Mouse (Mus musculus): Measurements from ENCODE around the gene Kremen1. TPM values are rescaled to one million over a fixed set of nuclear protein-coding genes. Genes with fewer than 3 reads are reported as not detected.

Kremen1 gene
- total RNA-seq, 2 experiments from 2014 or later = 73.4 to 80.7 TPM

GRCm38 (mm10) chr11:5242158-5242557 lies 19.2 kb downstream of the Kremen1 start:
- DNase-seq = no peak
- intact Hi-C loops (cut with DNase I) = no loop called here

GRCm38 (mm10) chr11:5239706-5240690 lies 21.4 kb downstream of the Kremen1 start:
- intact Hi-C loops (cut with DNase I) = no loop called here
- DNase-seq = no peak

DNA sequence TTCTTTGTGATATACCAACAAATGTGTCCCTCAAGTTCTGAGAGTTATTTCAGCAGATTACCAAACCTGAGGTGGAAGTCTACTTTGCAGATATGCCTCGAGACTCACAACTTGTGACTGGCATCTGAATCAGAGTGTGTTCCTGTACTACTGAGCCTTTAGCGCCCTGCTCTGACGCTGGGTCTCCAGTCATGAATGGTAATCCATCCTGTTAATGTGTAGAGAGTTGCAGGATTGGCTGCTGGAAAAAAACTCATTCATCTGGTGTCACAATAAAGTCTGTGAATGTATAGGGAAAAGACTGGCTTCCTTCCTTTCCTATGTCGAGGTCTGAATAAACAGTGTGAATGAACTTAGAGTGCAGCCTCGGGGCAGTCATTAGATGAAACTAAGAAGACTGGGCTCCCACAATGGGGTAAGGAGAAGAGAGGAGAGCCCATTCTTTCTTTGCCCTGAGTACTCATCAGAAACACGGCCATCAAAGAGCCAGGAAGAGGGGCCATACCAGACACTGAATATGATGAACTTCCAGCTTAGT lies 41.4 kb downstream of the Kremen1 start:
- no peak for DNase-seq
- intact Hi-C loops (cut with DNase I) = no loop called here

DNA sequence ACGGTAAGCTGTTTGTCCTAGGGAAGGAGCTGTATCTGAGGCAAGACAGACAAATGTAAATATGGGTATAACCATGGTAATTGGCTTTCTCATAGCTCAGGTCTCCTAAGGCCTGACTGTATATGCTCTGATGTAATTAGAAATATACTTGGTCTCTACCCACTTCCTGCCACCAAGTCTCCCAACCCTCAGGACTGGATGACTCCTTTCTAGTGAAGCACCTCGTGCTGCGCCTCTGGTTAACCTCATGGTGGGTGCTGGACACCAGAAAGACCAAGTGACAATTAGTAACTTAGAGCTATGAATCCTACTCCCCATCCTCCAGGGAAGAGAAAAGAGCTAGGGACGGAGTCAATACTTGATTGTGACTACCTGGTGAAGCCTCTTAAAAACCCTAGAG lies 42.0 kb downstream of the Kremen1 start:
- DNase-seq = no peak
- intact Hi-C loops (cut with DNase I) = no loop called here

GRCm38 (mm10) chr11:5215401-5216187 lies 45.8 kb downstream of the Kremen1 start:
- DNase-seq = no peak
- intact Hi-C loops (cut with DNase I) = no loop called here

DNA sequence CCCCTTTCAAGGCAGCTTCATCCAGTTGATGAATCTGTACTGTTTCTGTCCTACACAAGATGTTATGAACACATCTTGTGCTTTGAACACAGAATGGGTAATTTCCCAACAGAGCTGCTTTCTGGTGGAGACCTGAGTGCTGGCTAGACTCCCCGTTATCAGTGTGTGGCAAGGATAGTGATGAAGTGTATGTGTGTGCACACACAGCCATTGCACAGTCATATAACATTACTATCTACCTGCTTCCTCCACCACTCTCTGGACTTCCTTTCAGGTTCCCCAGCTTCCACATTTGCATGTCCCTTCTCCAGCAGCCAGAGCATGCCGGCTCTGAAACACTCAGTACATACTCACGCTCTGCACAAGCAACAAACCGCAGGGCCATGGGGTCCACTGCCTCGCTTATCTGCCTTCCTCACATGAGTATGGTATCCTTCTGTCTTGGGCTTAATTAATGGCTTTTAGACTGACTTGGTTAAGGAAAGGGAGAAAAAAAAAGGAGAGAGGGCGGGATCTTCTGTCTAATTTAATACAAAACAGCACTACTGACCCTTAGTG lies 46.8 kb downstream of the Kremen1 start:
- intact Hi-C loops (cut with DNase I) = no loop called here

GRCm38 (mm10) chr11:5203054-5203453 lies 58.3 kb downstream of the Kremen1 start:
- no peak for DNase-seq
- intact Hi-C loops (cut with DNase I) = no loop called here

More for the DNA sequence above, 46.8 kb downstream of the Kremen1 start:
- DNase-seq = no peak

GRCm38 (mm10) chr11:5201799-5202680 lies 59.3 kb downstream of the Kremen1 start:
- intact Hi-C loops (cut with DNase I) = no loop called here
- DNase-seq = no peak

- intact Hi-C loops (cut with DNase I) = no loop called here
- DNase-seq = no peak
Measured at GRCm38 (mm10) chr11:5199879-5200278, 61.5 kb downstream of the Kremen1 start.

GRCm38 (mm10) chr11:5197068-5197467 lies 64.3 kb downstream of the Kremen1 start:
- intact Hi-C loops (cut with DNase I) = no loop called here
- DNase-seq = no peak

DNA sequence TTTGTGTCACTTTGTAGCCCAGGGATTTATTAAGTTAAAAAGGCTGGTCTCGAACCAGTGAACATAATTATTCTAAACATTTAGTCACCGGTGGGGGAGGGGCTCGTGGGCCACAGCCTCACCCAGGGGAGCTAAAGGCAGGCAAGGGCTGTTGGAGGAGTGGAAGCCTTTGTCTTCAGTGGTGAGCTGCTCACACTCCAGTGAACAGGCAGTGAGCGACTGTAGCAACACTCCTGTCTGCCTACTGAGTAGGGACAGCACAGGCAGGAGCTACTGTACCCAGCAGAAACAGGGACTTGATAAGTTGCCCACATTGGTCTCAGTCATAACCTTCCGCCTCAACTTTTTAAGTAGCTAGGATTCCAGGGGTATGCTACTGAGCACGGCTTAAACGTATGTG lies 64.8 kb downstream of the Kremen1 start:
- intact Hi-C loops (cut with DNase I) = no loop called here
- DNase-seq = no peak

GRCm38 (mm10) chr11:5193576-5193881 lies 67.8 kb downstream of the Kremen1 start:
- intact Hi-C loops (cut with DNase I) = no loop called here

GRCm38 (mm10) chr11:5192840-5193575 lies 68.3 kb downstream of the Kremen1 start:
- no peak for DNase-seq

More at GRCm38 (mm10) chr11:5193576-5193881, 67.8 kb downstream of the Kremen1 start:
- DNase-seq = no peak

GRCm38 (mm10) chr11:5192084-5192516 lies 69.3 kb downstream of the Kremen1 start:
- DNase-seq = peak; percentile 61 to 74
- intact Hi-C loops (cut with DNase I) = no loop called here

More at GRCm38 (mm10) chr11:5192840-5193575, 68.3 kb downstream of the Kremen1 start:
- intact Hi-C loops (cut with DNase I) = no loop called here

GRCm38 (mm10) chr11:5189239-5189933 lies 72.0 kb downstream of the Kremen1 start:
- no peak for DNase-seq
- intact Hi-C loops (cut with DNase I) = no loop called here

DNA sequence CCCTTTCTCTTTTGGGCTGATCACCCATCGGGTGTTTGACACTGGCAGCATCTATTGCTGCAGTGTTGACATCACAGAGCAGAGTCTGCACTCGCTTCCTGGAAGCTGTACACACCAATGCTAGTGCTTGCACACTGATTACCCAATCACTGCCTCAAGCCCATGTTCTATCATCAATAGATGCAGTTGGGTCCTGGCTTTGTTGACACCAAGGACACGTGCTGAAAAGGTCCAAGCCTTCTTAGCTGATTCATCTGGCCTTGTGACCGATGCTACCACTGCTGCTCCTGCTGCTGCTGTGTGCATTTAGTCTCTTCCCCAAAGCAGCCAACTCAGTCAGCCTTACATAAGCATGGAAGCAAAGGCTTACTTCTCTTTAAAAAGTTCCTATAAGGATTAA lies 73.2 kb downstream of the Kremen1 start:
- DNase-seq = no peak
- intact Hi-C loops (cut with DNase I) = no loop called here

DNA sequence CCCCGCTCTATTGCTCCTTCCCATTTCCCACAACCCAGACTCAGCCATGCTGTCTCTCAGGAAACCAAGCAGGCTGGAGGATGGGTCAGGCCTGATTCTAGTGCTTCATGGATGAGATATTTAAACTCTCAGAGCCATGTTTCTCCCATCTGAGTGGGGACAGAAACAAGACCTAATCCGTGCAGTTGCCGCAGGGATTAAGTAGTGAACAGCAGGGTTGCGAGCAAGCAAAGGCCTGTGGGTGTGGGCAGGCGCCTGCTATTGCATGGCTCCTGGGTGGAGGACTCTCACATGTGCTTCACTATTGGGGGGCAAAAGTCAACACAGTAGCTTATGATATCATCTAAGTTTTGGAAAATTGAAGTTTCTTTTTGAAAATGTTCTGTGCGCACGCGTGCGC lies 76.5 kb downstream of the Kremen1 start:
- intact Hi-C loops (cut with DNase I) = no loop called here
- no peak for DNase-seq

DNA sequence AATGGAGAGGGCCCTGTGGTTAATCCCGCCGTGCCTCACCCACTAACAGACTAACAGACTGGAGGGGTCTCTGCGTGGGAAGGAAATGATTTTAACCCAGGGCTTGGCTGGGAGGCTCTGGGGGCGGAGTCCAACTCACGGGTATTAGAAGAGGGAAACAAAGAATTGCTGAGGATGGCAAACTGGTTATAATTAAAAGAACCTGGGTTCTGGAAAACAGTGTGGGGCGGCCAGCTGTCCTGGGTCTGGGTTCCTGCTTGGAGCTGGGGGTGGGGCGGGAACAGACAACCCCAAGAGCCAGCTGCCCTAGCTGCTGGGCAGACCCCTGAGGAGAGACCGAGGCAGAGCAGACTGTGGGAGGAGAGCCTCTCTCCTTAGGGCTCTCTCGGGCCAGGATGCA lies 77.1 kb downstream of the Kremen1 start:
- DNase-seq = no peak

DNA sequence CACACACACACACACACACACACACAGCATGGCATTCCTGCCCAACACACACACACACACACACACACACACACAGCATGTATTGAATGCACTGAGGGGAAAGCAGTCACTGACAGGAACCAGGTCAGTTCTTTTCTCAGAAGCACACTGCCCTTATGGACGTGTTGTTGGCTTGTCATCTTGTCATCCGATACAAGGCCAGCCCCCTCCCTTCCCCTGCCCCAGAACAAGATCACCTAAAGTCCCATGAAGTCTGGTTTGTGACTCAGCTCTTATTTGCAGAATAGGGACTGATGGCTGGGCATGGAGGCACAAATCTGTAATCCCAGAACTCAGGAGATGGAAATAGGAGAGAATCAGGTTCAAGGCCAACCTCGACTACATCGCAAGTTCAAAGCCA lies 78.5 kb downstream of the Kremen1 start:
- intact Hi-C loops (cut with DNase I) = no loop called here

More for the DNA sequence above, 77.1 kb downstream of the Kremen1 start:
- intact Hi-C loops (cut with DNase I) = no loop called here

More for the DNA sequence above, 78.5 kb downstream of the Kremen1 start:
- no peak for DNase-seq
